Mouse (Mus musculus) neural tube, embryonic 11.5 days (tissue): ENCODE results near the gene Eml1. TPM values are rescaled to one million over a fixed set of nuclear protein-coding genes. Genes with fewer than 3 reads are reported as not detected.

Experiments
- ATAC-seq: fragments of 200-750 bp; cut with Nextera tagmentation; 2 replicates; pipeline ENCODE4 v1.8.0; 2017; ENCODE audit warnings: moderate number of reproducible peaks, mild to moderate bottlenecking, moderate TSS enrichment, moderate library complexity; ENCODE audit not compliant: insufficient read depth, low FRiP score, low TSS enrichment
- DNase-seq: peaks from one replicate; pipeline ENCODE4 v3.0.0-alpha.2; 2015; ENCODE audit warnings: low spot score
- H3K27ac ChIP-seq: fragments of 300-500 bp; sonication (generic); 2 replicates; pipeline ENCODE4 v1.5.1; 2014; ENCODE audit warnings: low read depth, mild to moderate bottlenecking, low read length
- H3K27me3 ChIP-seq: fragments of 300-500 bp; sonication (generic); 2 replicates; pipeline ENCODE4 v1.6.1; 2014; ENCODE audit warnings: mild to moderate bottlenecking, low read length, mixed read lengths; ENCODE audit not compliant: control insufficient read depth, insufficient read depth
- H3K36me3 ChIP-seq: fragments of 300-500 bp; sonication (generic); 2 replicates; pipeline ENCODE4 v1.6.1; 2014; ENCODE audit warnings: mild to moderate bottlenecking, low read length, moderate library complexity, mixed read lengths; ENCODE audit not compliant: control insufficient read depth, insufficient read depth
- H3K4me1 ChIP-seq: fragments of 300-500 bp; sonication (generic); 2 replicates; pipeline ENCODE4 v1.6.1; 2014; ENCODE audit warnings: low read length, mixed read lengths; ENCODE audit not compliant: control insufficient read depth, insufficient read depth
- H3K4me2 ChIP-seq: fragments of 300-500 bp; sonication (generic); 2 replicates; pipeline ENCODE4 v1.6.1; 2014; ENCODE audit warnings: low read depth, mild to moderate bottlenecking, moderate library complexity
- H3K4me3 ChIP-seq: fragments of 300-500 bp; sonication (generic); 2 replicates; pipeline ENCODE4 v1.5.1; 2014; ENCODE audit warnings: low read depth, low read length
- H3K9ac ChIP-seq: fragments of 300-500 bp; sonication (generic); 2 replicates; pipeline ENCODE4 v1.6.1; 2014; ENCODE audit warnings: mild to moderate bottlenecking, low read length
- H3K9me3 ChIP-seq: fragments of 300-500 bp; sonication (generic); 2 replicates; pipeline ENCODE4 v1.6.1; 2016; ENCODE audit warnings: low read length; ENCODE audit not compliant: control insufficient read depth
- WGBS: fragments of 180-500 bp; shearing (Covaris S2); extraction: QIAGEN DNeasy Blood & Tissue Kit; methylation state at CpG from one replicate; pipeline ENCODE4 v1.1.7; 2014; 5-methylcytosine and 5-hydroxymethylcytosine counted together
- polyA plus RNA-seq: library from polyadenylated mRNA; unstranded; fragments of >200 nt; fragmentation: Nextera tagmentation; extraction: Ambion mirVana; gene quantifications from 2 replicates; pipeline ENCODE4 v1.2.1, GENCODE M21; 2014

Gene Eml1
- polyA plus RNA-seq, 1 experiment from 2014 or later, result 164 TPM

DNA sequence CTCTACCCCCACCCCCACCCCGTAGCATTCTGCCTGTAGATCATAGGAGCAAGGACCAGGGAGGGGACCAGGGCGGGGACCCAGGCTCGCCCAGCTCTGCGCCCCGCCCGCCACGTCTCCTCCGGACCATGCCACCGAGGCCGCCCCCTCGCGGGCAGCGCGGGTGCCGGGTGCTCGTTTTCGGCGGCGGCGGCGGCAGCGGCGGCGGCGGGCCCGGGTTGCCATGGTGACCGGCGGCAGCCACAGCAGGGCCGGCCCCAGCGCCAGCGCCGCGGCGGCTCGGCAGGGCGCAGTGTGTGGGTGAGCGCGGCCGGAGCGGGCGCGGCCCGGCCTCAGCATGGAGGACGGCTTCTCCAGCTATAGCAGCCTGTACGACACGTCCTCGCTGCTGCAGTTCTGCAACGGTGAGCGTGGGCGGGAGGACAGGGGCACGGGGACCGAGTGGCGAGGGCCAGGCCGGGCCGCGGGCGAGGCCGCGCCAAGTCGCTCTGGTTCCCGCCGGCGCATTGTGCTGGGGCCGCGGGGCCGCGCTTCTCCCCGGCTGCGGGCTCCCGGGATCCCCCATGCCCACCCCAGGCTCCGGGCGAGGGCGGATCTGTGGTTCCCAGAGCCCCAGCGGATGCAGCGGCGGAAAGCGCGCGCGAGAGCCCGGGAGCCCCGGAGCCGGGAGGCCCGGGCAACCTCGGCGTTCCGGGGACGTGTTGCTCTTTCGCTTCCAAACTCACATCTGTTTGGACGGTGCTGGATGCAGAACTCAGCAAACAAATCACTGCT lies 52.3 kb downstream of the Eml1 start:
- no peaks in the 10 kb centered on the region for H3K27me3 ChIP-seq

DNA sequence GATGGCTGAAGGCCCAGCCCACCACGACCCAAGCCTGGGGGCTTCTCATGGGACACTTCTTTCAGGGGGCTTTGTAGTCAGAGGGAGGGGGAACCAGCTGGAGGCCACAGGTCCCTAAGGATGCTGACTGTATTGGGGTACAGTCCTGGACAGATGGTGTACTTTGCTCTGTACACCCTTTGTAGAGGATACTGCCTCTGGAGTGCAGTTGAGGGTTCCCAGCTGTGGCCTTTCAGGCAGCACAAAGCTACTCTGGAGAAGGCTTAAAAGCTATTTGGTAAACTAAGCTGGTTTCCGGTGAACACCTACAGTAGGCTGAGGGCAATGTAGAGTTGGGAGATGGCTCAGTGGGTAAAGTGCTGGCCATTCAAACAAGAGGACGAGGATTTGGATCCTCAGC lies 60.2 kb downstream of the Eml1 start:
- no peak overlapping the region for H3K4me2 ChIP-seq
- ATAC-seq (no peak), DNase-seq (no peak)
- no peaks in the 10 kb centered on the region for H3K9me3 ChIP-seq
- H3K36me3 ChIP-seq, result no peaks in the 10 kb centered on the region
- no peak overlapping the region for H3K27ac ChIP-seq
- no peak overlapping the region for H3K9ac ChIP-seq
- peaks cover 23% of the 10 kb centered on the region for H3K4me1 ChIP-seq
- no peaks in the 10 kb centered on the region for H3K27me3 ChIP-seq
- H3K4me3 ChIP-seq, result no peak overlapping the region
- 69% methylated on average over 3 of the region's 3 CpGs for WGBS

More for the DNA sequence above, 52.3 kb downstream of the Eml1 start:
- DNase-seq (peak; percentile 92), ATAC-seq (peak; percentile 93)
- peaks cover 19% of the 10 kb centered on the region for H3K4me1 ChIP-seq
- no peaks in the 10 kb centered on the region for H3K36me3 ChIP-seq
- peak overlapping the region; percentile 83 for H3K4me3 ChIP-seq
- peak overlapping the region; percentile 94 for H3K27ac ChIP-seq
- H3K4me2 ChIP-seq, result peak overlapping the region; percentile 63
- no peaks in the 10 kb centered on the region for H3K9me3 ChIP-seq
- WGBS, result 0% methylated on average over 62 of the region's 90 CpGs
- peak overlapping the region; percentile 94 for H3K9ac ChIP-seq

DNA sequence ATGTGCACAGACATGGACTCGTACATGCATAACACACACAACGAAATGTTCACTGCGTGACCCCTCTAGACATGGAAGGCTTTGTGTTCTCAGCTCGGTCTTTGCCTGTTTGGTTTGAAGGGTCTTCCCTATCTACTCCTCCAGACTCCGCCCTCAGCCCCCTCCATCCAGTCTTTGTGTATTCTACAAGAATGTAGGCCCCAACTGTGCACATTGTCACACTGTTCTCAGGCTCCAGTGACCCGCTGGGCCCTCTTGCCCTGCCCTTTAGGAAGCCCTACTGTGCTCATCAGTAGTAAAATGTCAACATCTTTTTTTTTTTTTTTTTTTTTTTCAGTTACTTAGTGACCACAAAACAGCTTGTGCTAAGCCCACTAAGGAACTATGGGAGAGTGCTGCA lies 61.0 kb downstream of the Eml1 start:
- DNase-seq (no peak), ATAC-seq (no peak)
- Histone ChIP-seq H3K36me3 (no peaks in the 10 kb centered on the region), H3K9me3 (no peaks in the 10 kb centered on the region), H3K4me1 (peaks cover 28% of the 10 kb centered on the region), H3K4me2 (no peak overlapping the region), H3K4me3 (no peak overlapping the region), H3K9ac (no peak overlapping the region), H3K27ac (no peak overlapping the region), H3K27me3 (no peaks in the 10 kb centered on the region)
- 41% methylated on average over 6 of the region's 6 CpGs for WGBS

DNA sequence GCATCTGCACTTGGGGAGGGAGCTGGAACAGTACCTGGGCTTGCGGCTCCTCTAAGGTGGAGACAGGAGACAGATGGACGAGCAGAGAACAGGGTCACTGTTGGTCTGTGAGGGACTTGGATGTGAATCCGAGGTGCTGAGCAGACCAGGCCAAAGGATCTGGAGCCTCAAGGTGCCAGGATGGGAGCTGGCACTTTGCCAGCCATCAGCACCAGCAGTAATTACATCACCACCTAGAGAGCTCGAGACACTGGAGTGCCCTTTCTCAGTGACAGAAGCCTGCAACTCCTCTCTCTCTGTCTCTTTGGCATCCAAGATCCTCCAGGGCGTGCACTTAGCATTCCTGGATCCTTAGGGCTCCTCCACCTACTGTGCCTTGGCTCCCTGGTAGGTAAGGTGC lies 61.8 kb downstream of the Eml1 start:
- no peaks in the 10 kb centered on the region for H3K9me3 ChIP-seq
- H3K4me2 ChIP-seq, result no peak overlapping the region
- H3K27me3 ChIP-seq, result no peaks in the 10 kb centered on the region
- peak overlapping the region; percentile 44; the same call in 1 of the 2 replicates for H3K27ac ChIP-seq
- DNase-seq (no peak), ATAC-seq (no peak)
- no peak overlapping the region for H3K4me3 ChIP-seq
- WGBS, result 77% methylated on average over 5 of the region's 5 CpGs
- no peak overlapping the region for H3K9ac ChIP-seq
- peaks cover 28% of the 10 kb centered on the region for H3K4me1 ChIP-seq
- no peaks in the 10 kb centered on the region for H3K36me3 ChIP-seq

DNA sequence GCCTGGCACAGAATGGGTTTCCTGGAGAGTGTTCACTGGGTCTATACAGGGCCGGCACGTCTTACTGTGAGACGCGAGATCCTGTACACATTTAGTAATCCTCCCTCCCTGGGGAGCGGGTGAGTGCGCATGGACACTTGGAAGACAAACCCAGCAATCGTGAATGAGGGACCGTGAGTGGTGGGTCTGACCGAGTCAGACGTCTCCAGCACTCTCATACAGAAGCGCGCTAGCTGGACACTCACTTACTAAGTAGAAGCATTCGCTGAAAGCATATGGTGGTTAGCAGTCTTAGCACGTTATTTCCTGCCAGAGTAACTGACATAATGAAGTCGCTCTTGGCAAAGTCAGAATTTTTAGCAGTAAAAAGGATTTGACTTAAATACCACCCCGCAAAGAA lies 62.3 kb downstream of the Eml1 start:
- no peak overlapping the region for H3K4me3 ChIP-seq
- no peak overlapping the region for H3K4me2 ChIP-seq
- no peaks in the 10 kb centered on the region for H3K27me3 ChIP-seq
- no peak overlapping the region for H3K27ac ChIP-seq
- no peak for DNase-seq
- no peaks in the 10 kb centered on the region for H3K36me3 ChIP-seq
- no peak for ATAC-seq
- no peaks in the 10 kb centered on the region for H3K9me3 ChIP-seq
- peaks cover 28% of the 10 kb centered on the region for H3K4me1 ChIP-seq
- H3K9ac ChIP-seq, result no peak overlapping the region
- WGBS, result 79% methylated on average over 16 of the region's 16 CpGs

DNA sequence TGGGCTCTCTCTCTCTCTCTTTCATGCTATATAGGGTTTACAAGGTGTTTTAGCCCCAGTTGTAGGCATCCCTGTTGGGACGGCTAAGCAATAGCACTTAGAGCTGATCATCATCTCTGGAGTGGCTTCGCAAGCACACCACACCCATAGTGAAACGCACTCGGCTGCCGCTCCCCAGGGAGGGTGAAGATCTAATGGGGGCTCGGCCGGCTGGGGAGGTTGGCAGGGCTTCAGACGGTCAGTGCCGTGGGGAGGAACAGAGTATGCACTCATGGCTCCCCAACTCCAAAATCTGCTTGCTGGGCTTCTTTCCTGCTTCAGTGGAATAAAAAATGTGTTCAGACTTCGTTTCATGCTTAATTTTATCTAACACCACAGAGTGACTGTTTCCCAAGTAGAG lies 62.7 kb downstream of the Eml1 start:
- no peak overlapping the region for H3K9ac ChIP-seq
- H3K27me3 ChIP-seq, result no peaks in the 10 kb centered on the region
- H3K27ac ChIP-seq, result no peak overlapping the region
- no peak for ATAC-seq
- H3K4me1 ChIP-seq, result peaks cover 28% of the 10 kb centered on the region
- 73% methylated on average over 10 of the region's 10 CpGs for WGBS
- no peak overlapping the region for H3K4me3 ChIP-seq
- H3K36me3 ChIP-seq, result no peaks in the 10 kb centered on the region
- no peaks in the 10 kb centered on the region for H3K9me3 ChIP-seq
- no peak for DNase-seq
- H3K4me2 ChIP-seq, result no peak overlapping the region

DNA sequence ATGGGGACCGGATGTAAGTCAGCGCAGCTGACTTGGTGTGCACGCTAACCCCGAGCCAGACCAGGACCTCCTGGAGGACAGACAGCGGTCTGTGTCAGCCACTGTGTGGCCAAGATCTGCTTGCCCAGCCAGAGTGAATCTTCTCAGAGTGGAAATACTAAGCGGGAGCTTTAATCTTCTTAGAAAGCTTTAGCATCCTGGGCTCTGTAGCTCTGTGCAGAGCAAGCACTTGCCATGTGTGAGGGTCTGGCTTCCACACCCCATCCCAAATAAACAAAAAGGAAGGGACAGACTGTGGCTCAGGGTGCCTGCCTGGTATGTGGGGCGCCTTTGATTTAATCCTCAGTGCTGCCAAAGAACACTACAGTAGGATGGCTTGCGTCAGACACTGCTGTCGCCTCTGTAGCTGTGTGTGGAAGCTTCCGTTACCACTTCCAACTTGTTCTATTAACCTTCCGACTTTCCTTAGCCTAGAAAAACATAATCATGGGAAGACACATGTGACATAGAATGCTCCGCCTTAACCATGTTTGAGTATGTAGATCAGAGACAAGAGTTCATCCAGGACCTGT lies 64.8 kb downstream of the Eml1 start:
- H3K4me1 ChIP-seq, result peaks cover 25% of the 10 kb centered on the region
- no peak overlapping the region for H3K27ac ChIP-seq
- ATAC-seq (no peak), DNase-seq (no peak)
- H3K4me3 ChIP-seq, result no peak overlapping the region
- H3K4me2 ChIP-seq, result no peak overlapping the region
- H3K36me3 ChIP-seq, result no peaks in the 10 kb centered on the region; the same call in 1 of the 2 replicates
- H3K9me3 ChIP-seq, result no peaks in the 10 kb centered on the region
- no peaks in the 10 kb centered on the region for H3K27me3 ChIP-seq
- no peak overlapping the region for H3K9ac ChIP-seq
- 66% methylated on average over 12 of the region's 12 CpGs for WGBS

DNA sequence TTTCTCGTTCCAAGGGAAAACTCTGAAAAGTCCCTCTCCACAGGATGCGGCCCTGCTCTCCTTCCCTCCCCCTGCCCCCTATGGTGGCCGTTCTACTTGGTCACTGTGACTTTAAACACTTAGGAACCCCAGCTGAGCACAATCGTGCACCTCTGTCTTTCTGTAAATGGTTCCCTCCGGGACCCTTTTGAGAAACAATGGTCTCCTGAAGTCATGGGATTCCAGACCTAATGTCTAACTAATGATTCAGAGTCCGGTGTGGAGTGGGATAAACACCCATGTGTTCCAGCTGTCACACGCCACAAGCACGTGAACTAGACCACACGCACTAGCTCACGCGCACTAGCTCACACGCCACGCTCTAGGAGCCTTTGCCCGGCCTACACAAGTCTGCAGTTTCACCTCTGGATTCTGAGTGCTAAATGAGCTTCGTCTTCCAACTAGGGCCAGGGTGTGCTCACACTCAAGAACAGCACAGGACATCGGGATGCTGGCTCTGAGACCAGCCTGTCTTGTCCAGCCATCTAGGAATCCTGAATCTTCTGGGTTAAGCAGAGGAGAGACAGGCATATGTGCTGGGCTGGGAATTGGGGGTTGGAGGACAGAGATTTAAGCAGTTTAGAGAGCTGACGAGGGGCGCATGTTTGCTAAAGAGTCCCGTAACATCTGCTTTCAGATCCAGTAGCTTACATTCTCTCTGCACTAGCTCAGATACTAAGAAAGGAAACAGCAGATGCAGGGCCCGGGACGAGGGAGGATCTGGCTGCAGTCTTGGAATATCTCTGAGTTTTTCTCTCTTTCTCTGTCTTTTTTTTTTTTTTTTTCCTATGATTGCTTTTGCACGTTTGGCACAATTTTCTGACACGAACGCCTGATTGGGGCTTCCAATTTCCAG lies 65.5 kb downstream of the Eml1 start:
- Histone ChIP-seq H3K9ac (no peak overlapping the region), H3K27ac (no peak overlapping the region), H3K4me1 (peaks cover 22% of the 10 kb centered on the region), H3K9me3 (no peaks in the 10 kb centered on the region), H3K4me3 (no peak overlapping the region), H3K27me3 (no peaks in the 10 kb centered on the region), H3K4me2 (no peak overlapping the region), H3K36me3 (no peaks in the 10 kb centered on the region; the same call in 1 of the 2 replicates)
- DNase-seq, result no peak
- WGBS, result 68% methylated on average over 24 of the region's 24 CpGs
- no peak for ATAC-seq
